Mouse (Mus musculus) limb, embryonic 14.5 days (tissue): ENCODE measurements around the gene Ctbp1. TPM values are rescaled to one million over a fixed set of nuclear protein-coding genes. Genes with fewer than 3 reads are reported as not detected.

Experiments used
- ATAC-seq: fragments of 200-750 bp; cut with Nextera tagmentation; 2 replicates; pipeline ENCODE4 v1.8.0; 2017; ENCODE audit warnings: low read depth, moderate number of reproducible peaks, moderate TSS enrichment; ENCODE audit not compliant: low FRiP score
- DNase-seq: peaks from one replicate; pipeline ENCODE4 v3.0.0-alpha.2; 2015; ENCODE audit warnings: low spot score
- H3K27ac ChIP-seq: fragments of 300-500 bp; sonication (generic); replicated peaks from 2 replicates; pipeline ENCODE4 v1.5.1; 2014; ENCODE audit warnings: low read depth, mild to moderate bottlenecking, low read length, moderate library complexity, mixed read lengths
- H3K27me3 ChIP-seq: fragments of 300-500 bp; sonication (generic); 2 replicates; pipeline ENCODE4 v1.6.1; 2014; ENCODE audit warnings: low read length, mixed read lengths; ENCODE audit not compliant: control insufficient read depth, insufficient read depth
- H3K36me3 ChIP-seq: fragments of 300-500 bp; sonication (generic); 2 replicates; pipeline ENCODE4 v1.6.1; 2014; ENCODE audit warnings: mild to moderate bottlenecking, low read length, moderate library complexity, mixed read lengths; ENCODE audit not compliant: control insufficient read depth, insufficient read depth
- H3K4me1 ChIP-seq: fragments of 300-500 bp; sonication (generic); 2 replicates; pipeline ENCODE4 v1.6.1; 2014; ENCODE audit warnings: antibody characterized with exemption, low read length, mixed read lengths; ENCODE audit not compliant: control insufficient read depth, insufficient read depth
- H3K4me2 ChIP-seq: fragments of 300-500 bp; sonication (generic); replicated peaks from 2 replicates; pipeline ENCODE4 v1.6.1; 2014; ENCODE audit warnings: low read depth, mild to moderate bottlenecking, low read length, moderate library complexity; ENCODE audit not compliant: severe bottlenecking
- H3K4me3 ChIP-seq: fragments of 300-500 bp; sonication (generic); replicated peaks from 2 replicates; pipeline ENCODE4 v1.5.1; 2014; ENCODE audit warnings: low read length
- H3K9ac ChIP-seq: fragments of 300-500 bp; sonication (generic); 2 replicates; pipeline ENCODE4 v1.6.1; 2014; ENCODE audit warnings: mild to moderate bottlenecking, low read depth, low read length, moderate library complexity; ENCODE audit not compliant: severe bottlenecking
- H3K9me3 ChIP-seq: fragments of 300-500 bp; sonication (generic); 2 replicates; pipeline ENCODE4 v1.6.1; 2016; ENCODE audit warnings: low read length; ENCODE audit not compliant: control insufficient read depth
- POLR2A ChIP-seq: fragments of 200-500 bp; IDR thresholded peaks from 2 replicates; pipeline ENCODE4 v1.8.0; 2012; ENCODE audit warnings: inconsistent platforms, mild to moderate bottlenecking, moderate library complexity, borderline replicate concordance; ENCODE audit not compliant: insufficient read depth, insufficient read length; ENCODE audit errors: extremely low read depth
- WGBS: fragments of 180-500 bp; shearing (Covaris S2); extraction: QIAGEN DNeasy Blood & Tissue Kit; methylation state at CpG from one replicate; pipeline ENCODE4 v1.1.7; 2014; 5-methylcytosine and 5-hydroxymethylcytosine counted together
- polyA plus RNA-seq, 2 experiments: library from polyadenylated mRNA; depleted of rRNA in 1 of 2; stranded (reverse) in 1 of 2; unstranded in 1 of 2; fragments of >200 nt; fragmentation: Nextera tagmentation in 1 of 2; extraction: Ambion mirVana in 1 of 2; gene quantifications; 2 replicates each; pipeline versions ENCODE4 v1.2.1 to v1.2.3; 2012 to 2014

Gene Ctbp1
- polyA plus RNA-seq, 2 experiments: 270 to 341 TPM

- DNase-seq (no peak), ATAC-seq (no peak)
- H3K9ac ChIP-seq: no peak overlapping the region
- TF ChIP-seq POLR2A: no peak
- no peaks in the 10 kb centered on the region for H3K4me1 ChIP-seq
- H3K4me3 ChIP-seq: no peak overlapping the region
- H3K4me2 ChIP-seq: no peak overlapping the region
- H3K27me3 ChIP-seq: no peaks in the 10 kb centered on the region
- H3K36me3 ChIP-seq: no peaks in the 10 kb centered on the region
- 85% methylated on average over 3 of the region's 3 CpGs for WGBS
- no peaks in the 10 kb centered on the region for H3K9me3 ChIP-seq
- H3K27ac ChIP-seq: no peak overlapping the region
These were observed 64.3 kb downstream of the Ctbp1 start for GRCm38 (mm10) chr5:33210515-33210914.

DNA sequence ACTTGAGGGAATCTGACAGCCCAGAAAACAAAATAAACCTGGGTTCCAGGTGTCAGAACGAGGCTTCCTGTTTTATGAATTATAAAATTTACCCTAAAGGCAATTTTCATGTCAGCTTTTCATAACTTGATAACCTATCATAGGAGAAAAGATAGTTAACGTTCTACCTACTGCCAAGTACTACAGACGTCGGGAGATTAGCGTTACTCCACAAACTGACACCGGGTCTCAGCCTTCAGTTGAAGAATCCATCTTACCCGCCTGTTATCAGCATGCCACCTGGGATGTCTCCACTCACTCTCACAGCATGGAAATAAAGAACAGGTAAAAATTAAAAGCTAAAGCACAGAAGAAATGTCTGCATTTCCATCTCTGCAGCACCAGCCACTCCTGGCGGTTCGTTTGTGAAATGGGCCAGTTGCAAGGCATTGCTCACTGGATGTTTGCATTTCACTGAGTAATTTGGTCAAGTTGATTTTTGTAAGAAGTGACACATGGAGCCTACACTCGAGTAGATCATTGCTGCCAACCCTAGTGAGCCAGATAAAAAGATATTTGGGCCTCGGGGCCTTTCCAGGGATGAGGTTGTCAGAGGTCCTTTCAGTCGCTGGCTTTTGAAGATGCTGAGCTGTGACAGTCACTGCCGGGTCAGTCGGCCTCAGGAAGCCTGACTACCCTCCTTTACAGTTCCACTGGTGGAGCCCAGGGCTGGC lies 66.1 kb downstream of the Ctbp1 start:
- no peak overlapping the region for H3K9ac ChIP-seq
- no peak overlapping the region for H3K27ac ChIP-seq
- no peaks in the 10 kb centered on the region for H3K4me1 ChIP-seq
- no peaks in the 10 kb centered on the region for H3K27me3 ChIP-seq
- no peak for DNase-seq
- WGBS: 71% methylated on average over 14 of the region's 14 CpGs
- H3K9me3 ChIP-seq: no peaks in the 10 kb centered on the region
- H3K4me2 ChIP-seq: no peak overlapping the region
- H3K4me3 ChIP-seq: no peak overlapping the region
- no peak for ATAC-seq
- H3K36me3 ChIP-seq: no peaks in the 10 kb centered on the region
- no peak for TF ChIP-seq POLR2A

DNA sequence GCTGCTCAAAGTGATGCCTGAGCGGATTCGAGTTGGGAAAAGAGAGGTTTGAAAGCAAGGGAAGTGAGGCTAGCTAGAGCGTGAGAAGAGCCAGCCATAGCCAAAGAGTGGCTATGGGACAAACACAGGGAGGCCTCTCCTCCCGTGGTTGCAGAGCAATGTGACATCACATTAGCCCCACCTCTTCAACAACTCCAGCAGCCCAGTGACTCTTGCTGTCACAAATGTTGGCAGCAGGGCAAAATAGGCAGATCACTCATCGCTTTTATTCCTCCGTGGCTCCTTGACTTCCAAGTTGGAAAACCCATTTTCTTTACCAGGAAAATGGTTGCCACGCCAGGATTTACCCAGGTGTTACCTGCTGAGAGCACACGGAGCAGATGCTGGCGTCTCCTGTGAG lies 67.7 kb downstream of the Ctbp1 start:
- H3K4me3 ChIP-seq: no peak overlapping the region
- no peaks in the 10 kb centered on the region for H3K27me3 ChIP-seq
- WGBS: 58% methylated on average over 9 of the region's 9 CpGs
- no peak for DNase-seq
- no peak for TF ChIP-seq POLR2A
- H3K4me2 ChIP-seq: no peak overlapping the region
- no peak overlapping the region for H3K27ac ChIP-seq
- H3K36me3 ChIP-seq: no peaks in the 10 kb centered on the region
- ATAC-seq: no peak
- H3K4me1 ChIP-seq: no peaks in the 10 kb centered on the region
- no peak overlapping the region for H3K9ac ChIP-seq
- no peaks in the 10 kb centered on the region for H3K9me3 ChIP-seq

- no peak overlapping the region for H3K4me2 ChIP-seq
- no peak for TF ChIP-seq POLR2A
- no peak for DNase-seq
- H3K9me3 ChIP-seq: no peaks in the 10 kb centered on the region
- 94% methylated on average over 7 of the region's 7 CpGs for WGBS
- H3K36me3 ChIP-seq: no peaks in the 10 kb centered on the region
- no peak overlapping the region for H3K27ac ChIP-seq
- no peak for ATAC-seq
- H3K4me1 ChIP-seq: no peaks in the 10 kb centered on the region
- H3K9ac ChIP-seq: no peak overlapping the region
- H3K27me3 ChIP-seq: no peaks in the 10 kb centered on the region
- H3K4me3 ChIP-seq: no peak overlapping the region
These were observed 68.5 kb downstream of the Ctbp1 start for GRCm38 (mm10) chr5:33206328-33206727.

- no peaks in the 10 kb centered on the region for H3K36me3 ChIP-seq
- no peak for DNase-seq
- peak overlapping the region; percentile 48 for H3K4me2 ChIP-seq
- H3K9ac ChIP-seq: no peak overlapping the region
- no peak for ATAC-seq
- H3K9me3 ChIP-seq: no peaks in the 10 kb centered on the region
- no peak for TF ChIP-seq POLR2A
- H3K27me3 ChIP-seq: no peaks in the 10 kb centered on the region
- no peak overlapping the region for H3K4me3 ChIP-seq
- WGBS: 64% methylated on average over 7 of the region's 7 CpGs
- no peak overlapping the region for H3K27ac ChIP-seq
- H3K4me1 ChIP-seq: no peaks in the 10 kb centered on the region
These were observed 70.5 kb downstream of the Ctbp1 start for GRCm38 (mm10) chr5:33204284-33204683.
